Mouse (Mus musculus): ENCODE results near the gene Dis3l2.

Dis3l2 gene

GRCm38 (mm10) chr1:86916355-86916984 lies 212.9 kb downstream of the Dis3l2 start:
- DNase-seq (ENCODE audit: low read depth, low spot score) = no peak

GRCm38 (mm10) chr1:86925776-86926175 lies 222.2 kb downstream of the Dis3l2 start:
- no peak for DNase-seq (ENCODE audit: low read depth, low spot score)

- DNase-seq (ENCODE audit: low read depth, low spot score) = no peak
These were observed 228.2 kb downstream of the Dis3l2 start for GRCm38 (mm10) chr1:86931606-86932379.

GRCm38 (mm10) chr1:86932810-86933209 lies 229.2 kb downstream of the Dis3l2 start:
- no peak for DNase-seq (ENCODE audit: low read depth, low spot score)

- DNase-seq (ENCODE audit: low read depth, low spot score) = no peak
These were observed 230.0 kb downstream of the Dis3l2 start for GRCm38 (mm10) chr1:86933656-86934055.

GRCm38 (mm10) chr1:86951501-86952205 lies 248.0 kb downstream of the Dis3l2 start:
- no peak for DNase-seq (ENCODE audit: low read depth, low spot score)

GRCm38 (mm10) chr1:86955801-86956200 lies 252.2 kb downstream of the Dis3l2 start:
- DNase-seq (ENCODE audit: low read depth, low spot score) = no peak

GRCm38 (mm10) chr1:86968261-86968964 lies 264.8 kb downstream of the Dis3l2 start:
- DNase-seq (ENCODE audit: low read depth, low spot score) = no peak

- DNase-seq (ENCODE audit: low read depth, low spot score) = no peak
These were observed 265.6 kb downstream of the Dis3l2 start for GRCm38 (mm10) chr1:86969173-86969725.

- no peak for DNase-seq (ENCODE audit: low read depth, low spot score)
These were observed 269.1 kb downstream of the Dis3l2 start for GRCm38 (mm10) chr1:86972693-86973092.

- DNase-seq (ENCODE audit: low read depth, low spot score) = no peak
These were observed 273.4 kb downstream of the Dis3l2 start for GRCm38 (mm10) chr1:86977018-86977417.

- no peak for DNase-seq (ENCODE audit: low read depth, low spot score)
These were observed 282.8 kb downstream of the Dis3l2 start for GRCm38 (mm10) chr1:86986372-86986771.

GRCm38 (mm10) chr1:86992849-86993248 lies 289.2 kb downstream of the Dis3l2 start:
- DNase-seq (ENCODE audit: low read depth, low spot score) = no peak

- DNase-seq (ENCODE audit: low read depth, low spot score) = no peak
These were observed 290.4 kb downstream of the Dis3l2 start for GRCm38 (mm10) chr1:86994023-86994422.

- no peak for DNase-seq (ENCODE audit: low read depth, low spot score)
These were observed 294.4 kb downstream of the Dis3l2 start for GRCm38 (mm10) chr1:86998051-86998450.

- DNase-seq (ENCODE audit: low read depth, low spot score) = no peak
These were observed 297.8 kb downstream of the Dis3l2 start for GRCm38 (mm10) chr1:87001365-87001764.

GRCm38 (mm10) chr1:87002545-87003168 lies 299.0 kb downstream of the Dis3l2 start:
- no peak for DNase-seq (ENCODE audit: low read depth, low spot score)

GRCm38 (mm10) chr1:87003169-87003552 lies 299.6 kb downstream of the Dis3l2 start:
- DNase-seq (ENCODE audit: low read depth, low spot score) = no peak

- no peak for DNase-seq (ENCODE audit: low read depth, low spot score)
These were observed 302.8 kb downstream of the Dis3l2 start for GRCm38 (mm10) chr1:87006425-87006824.

- DNase-seq (ENCODE audit: low read depth, low spot score) = no peak
These were observed 304.6 kb downstream of the Dis3l2 start for GRCm38 (mm10) chr1:87008211-87008610.

- DNase-seq (ENCODE audit: low read depth, low spot score) = no peak
These were observed 305.5 kb downstream of the Dis3l2 start for GRCm38 (mm10) chr1:87009156-87009555.
